Mouse (Mus musculus) E14TG2a.4 (cell line): Measurements from ENCODE around the gene Sft2d2.

Experiments
- CTCF ChIP-seq: conservative IDR thresholded peaks from 2 replicates; pipeline ENCODE4 v1.5.1; 2014; ENCODE audit warnings: low read length
- NANOG ChIP-seq: IDR thresholded peaks from 2 replicates; pipeline ENCODE4 v1.6.1; 2014; ENCODE audit warnings: borderline replicate concordance, low read length, mixed read lengths
- POU5F1 ChIP-seq: IDR thresholded peaks from 2 replicates; pipeline ENCODE4 v1.6.1; 2014; ENCODE audit warnings: low read length, borderline replicate concordance

GRCm38 (mm10) chr1:165190571-165191273 lies 3.5 kb downstream of the Sft2d2 start:
- TF ChIP-seq CTCF = no peak
- no peak for TF ChIP-seq POU5F1
- no peak for TF ChIP-seq NANOG
